Mouse (Mus musculus) ES-CJ7 (cell line): ENCODE data around the gene Dcst1.

Experiments used
- DNase-seq: peaks from one replicate; pipeline ENCODE4 v3.0.0; 2011; ENCODE audit warnings: low read depth, low spot score

Dcst1 gene

DNA sequence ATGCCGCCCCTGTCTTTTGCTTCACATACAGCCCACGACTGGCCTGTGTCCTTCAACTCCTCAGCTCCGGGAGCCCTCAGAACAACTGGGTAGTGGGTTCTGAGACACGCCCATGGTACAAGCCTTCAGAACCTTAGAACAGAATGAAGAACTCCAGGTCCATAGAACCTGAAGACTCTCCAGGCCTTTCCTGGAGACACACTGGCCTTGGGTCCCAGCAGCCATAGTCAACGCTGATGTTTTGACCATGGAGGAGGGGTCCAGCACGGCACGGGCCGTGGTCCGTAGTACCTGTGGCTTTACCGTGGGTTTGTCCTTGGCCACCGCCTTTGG is at the start of gene Dcst1:
Gene Dcst1, minus strand, starts transcription at position 101 of the 333 bp plus-strand sequence.
- no peak for DNase-seq

DNA sequence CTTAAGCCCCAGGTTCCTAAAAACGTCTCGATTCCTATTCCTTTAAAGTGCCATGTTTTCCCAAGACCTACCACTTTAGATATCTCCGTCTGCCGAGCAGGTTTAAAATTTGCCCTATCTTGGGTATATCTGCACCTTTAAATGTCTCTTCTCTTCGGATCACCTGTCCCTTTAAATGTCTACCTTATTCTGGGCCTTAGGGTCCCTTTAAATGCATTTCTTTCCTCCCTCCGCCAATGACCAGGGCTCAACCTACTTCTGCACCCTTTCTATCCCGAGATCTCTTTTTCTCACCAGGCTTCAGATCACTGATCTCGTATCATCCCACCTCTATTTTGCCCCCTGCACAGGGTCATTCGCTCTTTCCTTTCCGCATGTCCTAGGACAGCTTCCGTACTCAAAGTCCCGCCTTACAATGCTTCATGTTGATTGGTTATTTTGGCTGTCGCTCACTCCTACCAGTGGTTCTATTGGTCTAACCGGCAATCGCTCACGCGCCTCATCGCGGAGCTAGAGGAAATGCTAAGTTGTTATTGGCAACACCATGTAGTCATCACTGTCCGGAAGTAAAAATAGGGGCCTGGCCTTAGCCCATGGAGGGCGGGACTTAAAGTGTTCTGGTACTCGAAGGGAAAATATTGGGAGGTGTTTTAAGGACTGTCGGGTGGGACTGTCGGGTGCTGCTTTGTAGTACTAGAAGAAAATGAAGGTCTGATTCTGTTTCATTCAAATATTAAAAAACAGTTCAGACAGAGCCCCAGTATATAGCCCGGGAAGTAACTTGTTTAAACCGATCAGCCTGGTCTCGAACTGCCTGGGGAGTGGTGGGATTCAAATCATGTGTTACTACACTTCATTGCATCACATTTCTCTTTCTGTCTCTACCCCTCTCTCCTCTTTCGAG is 46.7 kb upstream of the Dcst1 start, which contains the start of gene Flad1:
Gene Flad1, minus strand, starts transcription at position 381 of the 904 bp plus-strand sequence.
- DNase-seq = peak; percentile 100

DNA sequence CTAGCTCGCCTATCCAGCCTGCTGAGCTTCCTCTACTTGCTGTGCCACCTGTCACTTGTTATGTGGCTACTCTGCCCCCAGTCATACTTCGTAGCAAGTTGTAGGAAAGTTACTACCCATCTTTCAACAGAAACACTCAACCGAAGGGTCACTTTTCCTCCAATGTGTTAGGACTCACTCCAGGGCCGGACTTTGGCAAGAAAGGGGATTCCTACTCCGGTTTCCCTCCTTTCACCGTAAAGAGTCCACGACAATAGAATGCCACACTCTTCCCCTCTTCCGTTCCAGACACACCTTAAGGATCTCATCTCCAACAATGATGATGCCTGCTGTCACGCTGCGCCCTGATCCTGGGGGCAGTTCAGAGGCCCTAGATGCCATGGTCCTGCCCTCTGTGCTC is 45.8 kb upstream of the Dcst1 start:
- DNase-seq = no peak

DNA sequence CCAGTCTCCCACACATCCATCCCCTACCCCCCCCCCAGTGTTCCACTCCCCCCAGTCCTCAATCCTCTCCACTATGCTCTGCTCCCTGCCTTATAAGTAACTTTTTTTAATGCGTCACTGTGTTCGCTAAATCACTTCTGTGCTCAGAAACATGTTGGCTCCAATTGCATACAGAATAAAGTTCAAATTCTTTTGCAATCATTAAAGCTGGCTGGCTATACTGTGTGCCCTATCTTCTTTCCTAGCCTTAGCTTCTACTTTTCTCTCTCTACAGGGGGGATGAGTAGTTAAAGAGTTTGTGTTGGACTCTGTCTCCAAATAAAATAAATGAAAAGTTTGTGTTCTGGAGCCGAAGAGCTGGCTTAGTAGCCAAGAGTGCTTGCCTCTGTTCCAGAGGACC is 44.6 kb upstream of the Dcst1 start:
- DNase-seq = no peak

DNA sequence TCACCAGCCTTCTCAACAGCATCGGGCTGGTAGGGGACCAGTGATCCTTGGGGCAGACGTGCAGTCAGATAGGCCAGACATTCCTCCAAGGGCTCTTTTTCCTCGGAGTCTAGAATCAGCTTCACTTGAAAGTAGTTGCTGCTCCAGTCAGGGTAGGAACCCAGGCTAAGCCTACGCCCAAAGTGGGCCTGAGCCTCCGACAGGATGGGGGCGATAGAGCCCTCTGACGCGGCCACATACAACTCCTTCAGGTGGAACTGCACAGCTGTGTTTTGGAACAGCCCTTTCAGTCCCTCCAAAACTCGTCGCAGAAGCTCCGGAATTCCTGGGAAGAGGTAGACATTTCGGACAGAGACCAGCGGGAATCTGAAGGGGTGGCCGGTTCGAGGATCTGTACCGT is 43.4 kb upstream of the Dcst1 start:
- DNase-seq = peak; percentile 65

DNA sequence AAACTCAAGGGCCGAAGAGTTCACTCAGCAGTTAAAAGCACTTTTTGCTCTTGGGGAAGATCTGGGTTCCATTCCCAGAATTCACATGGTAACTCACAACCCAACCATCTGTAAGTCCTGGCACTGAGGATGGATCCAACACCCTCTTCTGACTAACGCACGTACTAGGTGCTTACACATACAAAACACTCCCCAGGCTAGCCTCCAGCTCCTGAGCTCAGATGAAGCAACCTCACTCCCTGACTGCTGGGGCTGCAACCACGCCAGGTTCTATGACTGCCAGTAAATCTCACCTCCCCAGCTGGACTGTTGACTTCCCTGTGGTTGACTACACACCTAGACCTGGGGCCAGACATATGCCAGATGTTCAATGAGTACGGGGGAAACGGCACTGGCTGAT is 41.8 kb upstream of the Dcst1 start:
- DNase-seq = no peak

DNA sequence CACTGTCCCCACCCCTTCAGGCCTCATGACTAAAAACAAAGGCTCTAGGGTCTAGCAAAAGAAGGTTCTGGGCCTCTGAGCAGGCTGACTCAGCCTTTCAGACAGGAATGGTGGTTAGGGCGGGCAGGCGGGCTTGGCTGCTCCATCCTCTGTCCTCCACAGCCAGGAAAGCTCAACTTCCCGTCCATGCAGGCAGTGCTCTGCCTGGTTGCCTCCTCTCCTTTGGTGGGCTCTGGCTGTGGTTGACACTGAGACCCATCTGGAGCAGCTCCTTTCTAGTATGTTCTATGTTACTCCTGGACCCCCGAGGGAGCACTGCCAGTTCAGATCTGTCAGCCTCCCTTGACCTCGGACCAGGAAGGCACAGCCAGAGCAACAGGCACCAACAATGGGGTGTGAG is 37.6 kb upstream of the Dcst1 start, which contains the start of gene Lenep:
Gene Lenep, minus strand, starts transcription at position 101 of the 400 bp plus-strand sequence.
- DNase-seq = no peak

DNA sequence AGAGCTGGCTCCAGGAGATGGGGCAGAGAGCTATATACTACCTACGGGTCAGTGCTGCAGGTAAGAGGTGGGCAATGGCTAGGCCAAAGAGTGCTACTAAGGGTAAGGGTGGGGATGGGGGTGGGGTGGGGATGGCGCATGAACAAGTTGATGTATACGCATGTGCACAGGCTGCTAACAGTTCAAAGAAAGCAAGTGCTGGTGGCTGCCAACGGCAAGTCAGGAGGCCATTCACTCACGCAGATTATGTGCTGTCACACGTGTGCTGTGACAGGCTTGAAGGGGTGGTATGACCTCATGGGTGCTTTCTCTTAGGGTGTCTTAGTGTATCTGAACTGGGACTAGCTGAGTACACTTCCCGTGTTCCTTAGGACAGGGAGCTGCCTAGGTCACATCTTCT is 36.3 kb upstream of the Dcst1 start:
- DNase-seq = no peak

DNA sequence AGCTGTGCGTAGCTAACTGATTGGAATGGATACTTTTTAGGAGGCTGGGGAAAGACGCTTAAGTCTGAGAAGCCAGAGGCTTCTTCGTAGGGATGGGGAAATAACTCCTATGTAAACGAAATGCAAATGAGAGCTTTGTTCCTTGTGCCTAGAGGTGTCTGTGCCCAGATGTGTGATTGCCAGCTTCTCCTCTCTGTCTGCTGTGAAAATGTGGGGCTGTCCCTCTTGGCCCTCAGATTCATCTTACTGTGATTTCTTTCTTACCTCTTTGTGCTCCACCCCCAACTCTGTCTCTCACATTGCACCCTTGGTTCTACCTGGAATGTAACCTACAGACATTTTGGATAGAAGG is 31.6 kb upstream of the Dcst1 start:
- no peak for DNase-seq

DNA sequence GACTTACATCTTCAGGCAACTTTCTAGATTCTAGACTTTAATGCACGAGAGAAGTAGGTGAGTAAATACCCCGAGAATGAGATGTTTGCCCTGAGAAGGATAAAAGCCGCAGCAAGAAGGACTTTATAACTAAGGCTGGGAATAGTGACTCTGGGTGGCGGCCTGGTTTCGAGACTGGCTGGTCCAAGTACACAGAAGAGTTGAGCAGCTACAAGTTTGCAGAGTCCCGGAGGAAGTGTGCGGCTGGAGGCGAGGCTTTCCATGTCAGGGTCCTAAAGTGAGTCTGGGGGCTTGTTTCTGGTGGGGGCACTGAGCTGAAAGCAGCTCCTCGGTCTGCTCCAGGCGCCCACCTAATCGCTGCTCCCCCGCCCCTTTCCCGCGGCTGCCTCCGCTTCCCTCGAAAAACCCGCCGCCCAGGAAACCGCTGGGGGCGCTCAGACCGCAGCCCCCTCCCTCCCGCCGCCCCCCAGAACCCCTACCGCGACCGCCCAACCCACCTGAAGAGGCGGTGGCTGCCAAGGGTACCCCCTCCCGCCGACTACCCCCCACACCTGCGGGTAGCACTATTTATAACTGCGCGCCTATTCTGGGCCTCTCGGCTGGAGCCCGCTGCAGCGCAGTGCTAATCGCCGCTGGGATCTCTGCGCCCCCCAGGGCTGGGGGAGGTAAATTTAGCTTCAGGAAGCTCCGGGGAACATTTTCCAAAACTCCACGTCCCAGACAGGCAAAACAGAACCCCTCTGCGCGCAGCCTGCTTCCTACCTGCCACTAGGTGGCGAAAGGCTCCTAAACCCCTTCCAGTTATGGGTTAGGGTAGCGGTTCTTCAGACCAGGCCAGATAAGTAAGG is 31.0 kb upstream of the Dcst1 start:
- DNase-seq = peak; percentile 90

DNA sequence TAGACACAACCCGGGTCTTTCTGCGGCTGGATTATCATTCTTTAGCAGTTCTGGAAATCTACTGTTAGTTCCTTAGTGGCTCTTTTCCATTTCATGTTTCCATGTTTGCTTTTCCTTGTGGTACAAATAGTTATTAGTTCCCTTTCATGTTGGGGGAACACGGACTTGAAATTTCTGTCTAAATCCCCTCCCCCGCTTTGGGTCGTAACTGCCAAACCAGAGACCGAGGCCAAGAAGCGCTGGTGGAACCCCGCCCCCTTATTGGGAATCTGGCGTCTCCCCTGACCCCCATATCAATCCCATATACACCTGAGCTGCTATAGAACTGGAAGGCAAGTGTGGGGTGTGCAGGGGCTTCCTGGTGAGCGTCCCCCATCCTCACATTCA is 30.4 kb upstream of the Dcst1 start:
- DNase-seq = no peak

DNA sequence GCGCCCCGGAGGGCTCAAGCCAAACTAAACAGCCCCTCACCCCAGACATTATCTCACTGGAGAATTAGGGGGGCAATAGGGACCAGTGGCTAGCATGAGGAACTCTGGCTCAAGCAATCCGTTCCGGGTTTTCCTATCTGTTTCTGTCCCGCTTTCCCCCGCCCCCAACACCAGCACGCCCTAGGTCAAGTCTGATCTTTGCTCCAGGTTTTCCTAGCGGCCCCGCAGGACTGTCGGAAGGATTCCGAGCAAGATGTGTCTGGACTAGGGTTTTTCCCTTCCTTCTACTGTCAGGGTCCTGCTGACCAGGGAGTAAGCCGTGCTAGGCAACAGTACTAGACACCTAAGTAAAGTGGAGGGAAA is 29.8 kb upstream of the Dcst1 start:
- peak; percentile 93 for DNase-seq

DNA sequence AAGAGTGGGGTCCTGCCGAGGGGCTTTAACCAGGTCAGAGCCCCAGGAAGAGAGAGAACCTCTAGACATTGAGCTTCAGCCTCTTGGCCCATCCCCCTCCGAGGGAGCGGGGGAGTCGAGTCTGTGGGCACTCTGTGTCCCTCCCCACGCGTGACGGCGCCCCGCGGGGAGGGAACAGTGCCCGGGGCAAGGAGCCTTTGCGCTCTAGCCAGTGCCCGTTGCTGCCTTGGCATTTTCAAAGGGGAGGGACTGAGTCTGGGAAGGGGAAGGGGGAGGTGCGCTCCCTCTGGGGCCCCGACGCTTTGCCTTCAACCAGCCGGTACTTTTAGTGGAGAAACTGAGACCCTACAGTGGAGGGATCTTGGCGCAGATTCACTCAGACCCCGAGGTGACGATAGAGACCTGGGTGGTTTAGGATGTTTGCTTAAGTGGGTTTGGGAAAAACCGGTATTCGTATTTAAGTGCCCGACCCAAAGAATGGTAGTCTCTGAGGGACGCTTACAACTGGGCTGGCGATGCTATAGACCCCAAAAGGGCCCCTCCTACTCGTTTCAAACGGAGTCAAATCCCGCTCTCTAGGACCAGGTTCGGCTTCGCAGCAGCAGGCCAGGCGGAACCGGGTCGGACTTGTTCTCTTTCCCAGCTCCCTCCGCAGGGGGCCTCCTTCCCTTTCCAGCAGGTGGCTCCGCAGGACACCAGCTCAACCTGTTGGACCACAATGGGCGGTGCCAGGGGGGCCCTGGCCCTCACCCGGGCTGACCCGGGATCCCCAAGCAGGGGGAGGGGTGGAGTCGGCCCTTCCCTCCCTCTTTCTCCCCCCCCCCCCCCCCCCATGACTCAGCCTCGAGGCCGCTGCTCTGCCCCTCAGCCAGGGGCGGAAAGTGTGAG is 29.2 kb upstream of the Dcst1 start, which contains the start of gene Zbtb7b:
Gene Zbtb7b, minus strand, starts transcription at position 771 of the 888 bp plus-strand sequence.
- DNase-seq = peak; percentile 78

DNA sequence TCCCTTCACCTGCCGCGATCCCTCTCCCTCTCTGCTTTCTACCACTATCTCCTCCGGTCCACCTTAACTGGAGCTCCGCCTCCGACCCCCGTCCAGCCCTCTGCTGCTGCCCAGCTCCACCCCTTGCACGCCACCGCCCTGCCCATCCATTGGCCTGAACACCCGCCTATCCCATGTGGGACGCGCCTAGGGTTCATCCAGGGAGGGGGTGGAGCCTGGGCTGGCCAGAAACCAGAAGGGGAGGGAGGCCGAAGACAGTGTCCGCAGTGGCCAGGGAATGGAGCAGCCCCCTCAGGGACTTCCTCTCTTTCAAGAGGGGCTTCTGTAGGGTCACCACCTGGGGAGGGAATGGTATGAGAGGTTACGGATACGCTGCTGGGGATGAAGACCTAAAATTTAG is 28.6 kb upstream of the Dcst1 start:
- peak; percentile 97 for DNase-seq

DNA sequence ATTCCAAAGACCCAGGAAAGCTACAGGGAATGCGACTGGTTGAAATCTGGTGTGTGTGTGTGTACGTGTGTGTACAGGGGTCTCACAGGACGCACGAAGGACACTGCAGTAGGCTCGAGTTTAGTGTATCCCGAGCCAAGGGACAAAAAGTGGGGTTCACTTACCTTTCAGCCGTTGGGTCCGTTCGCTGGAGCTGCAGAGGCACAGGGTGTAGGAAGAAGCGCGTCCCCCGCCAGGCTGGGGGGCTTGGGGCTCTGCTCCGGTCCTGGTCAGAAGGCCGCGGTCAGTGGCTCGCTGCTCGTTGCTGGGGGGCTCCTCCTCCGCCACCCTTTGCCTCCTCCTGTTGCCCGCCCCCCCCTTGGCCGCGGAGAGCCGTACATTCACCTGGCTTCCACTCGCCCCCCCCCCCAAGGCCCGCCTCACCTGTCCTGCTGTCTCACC is 27.8 kb upstream of the Dcst1 start:
- no peak for DNase-seq

DNA sequence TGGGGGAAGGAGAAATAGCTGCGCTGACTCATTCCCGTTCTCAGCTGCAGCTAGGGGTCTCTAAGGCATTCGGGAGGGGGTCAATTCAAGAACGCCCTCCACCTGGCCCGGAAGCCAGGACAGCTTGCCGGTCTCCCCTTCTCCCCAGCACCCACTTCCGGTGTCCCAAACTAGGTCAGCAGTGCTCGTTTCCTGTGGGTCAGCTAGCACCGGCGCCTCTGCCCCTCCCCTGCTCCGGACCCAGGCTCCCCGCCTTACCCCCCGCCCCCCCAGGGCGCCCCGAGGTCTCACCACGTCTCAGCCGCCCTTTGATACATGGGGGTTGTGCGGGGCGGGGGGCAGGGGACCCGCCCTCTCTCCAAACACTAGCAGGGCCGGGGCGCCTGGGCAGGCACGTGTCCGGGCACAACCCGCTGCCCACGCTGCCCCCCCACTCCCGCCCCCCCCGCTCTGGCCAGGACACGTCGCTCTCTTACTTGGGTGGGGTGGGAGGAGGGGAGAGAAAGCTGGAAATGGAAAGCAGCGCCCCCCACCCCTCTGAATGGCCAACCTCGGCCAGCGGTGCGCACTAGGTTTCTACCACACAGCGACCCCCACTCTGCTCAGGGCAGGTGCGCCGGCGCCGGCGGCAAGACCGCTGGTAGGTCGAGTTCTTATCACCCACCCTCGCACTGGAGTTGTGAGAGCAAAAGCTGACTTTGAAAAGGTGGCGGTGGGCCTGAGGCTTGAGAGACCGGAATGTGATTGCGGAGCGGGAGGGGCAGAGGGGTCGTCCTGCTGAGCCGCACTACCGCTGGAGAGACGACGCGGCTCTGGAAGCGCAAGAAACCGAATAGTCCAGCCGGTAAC is 26.8 kb upstream of the Dcst1 start:
- peak; percentile 67 for DNase-seq

DNA sequence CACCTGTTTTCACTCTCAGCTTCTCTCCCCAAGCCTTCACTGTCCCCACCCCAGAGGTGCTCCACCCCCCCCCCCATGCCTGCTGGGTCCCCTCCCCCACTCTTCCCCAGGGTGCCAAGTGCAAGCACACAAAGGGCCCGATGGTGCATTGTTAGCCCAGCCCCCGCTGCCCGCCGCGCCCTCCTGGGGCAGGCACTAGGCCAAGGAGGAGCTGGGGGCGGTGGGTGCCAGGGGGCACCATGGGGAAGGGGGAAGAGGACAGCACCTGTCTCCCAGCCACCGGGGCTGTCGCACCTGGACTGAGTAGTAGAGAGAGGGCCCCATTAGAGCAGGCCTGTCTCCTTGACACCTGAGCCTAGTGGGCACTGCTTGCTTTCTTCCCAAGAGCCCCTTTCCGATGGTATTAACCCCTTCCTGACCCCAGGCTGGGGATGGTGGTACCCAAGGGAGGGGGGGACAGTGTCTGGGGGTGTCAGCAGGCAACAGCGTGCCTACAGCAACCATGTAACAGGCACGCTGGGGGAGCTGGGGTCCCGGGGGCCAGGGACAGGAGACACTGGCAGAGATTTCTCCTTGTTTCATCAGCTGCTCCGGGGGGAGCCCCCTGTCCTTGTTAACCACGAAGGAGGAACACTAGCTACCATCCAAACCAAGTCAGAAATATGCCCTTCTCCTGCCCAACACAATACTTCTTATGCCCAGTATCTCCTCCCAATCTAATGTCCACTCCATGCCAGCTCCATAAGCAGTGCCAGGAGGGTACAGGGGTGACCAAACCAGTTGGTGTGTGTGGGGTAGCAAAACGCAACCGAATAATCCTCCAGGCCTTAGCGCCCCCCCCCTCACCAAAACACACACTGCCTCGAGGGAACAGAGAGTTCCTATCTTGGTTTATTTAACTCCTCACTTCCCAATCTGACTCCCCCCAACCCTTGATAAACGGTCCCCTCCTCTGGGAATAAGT is 25.9 kb upstream of the Dcst1 start:
- no peak for DNase-seq

DNA sequence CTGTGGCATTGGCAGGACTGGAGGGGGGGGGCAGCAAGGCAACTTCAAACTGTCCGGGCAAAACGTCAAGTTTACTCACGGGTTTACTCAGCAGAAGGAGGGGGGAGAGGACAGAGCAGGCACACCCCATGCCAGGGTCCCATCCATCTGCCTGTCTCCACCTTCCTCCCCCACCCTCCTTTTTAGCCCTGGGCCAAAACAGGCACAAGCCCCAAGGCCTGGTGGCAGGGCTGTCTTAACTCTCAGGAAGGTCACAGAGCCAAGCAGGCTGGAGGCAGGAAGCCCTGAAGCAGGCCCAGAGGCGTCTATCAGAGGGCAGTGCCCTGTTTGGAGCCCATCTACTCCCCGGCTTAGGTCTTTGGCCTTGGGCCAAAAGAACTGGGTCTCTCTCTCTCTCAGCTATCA is 25.1 kb upstream of the Dcst1 start:
- DNase-seq = no peak

DNA sequence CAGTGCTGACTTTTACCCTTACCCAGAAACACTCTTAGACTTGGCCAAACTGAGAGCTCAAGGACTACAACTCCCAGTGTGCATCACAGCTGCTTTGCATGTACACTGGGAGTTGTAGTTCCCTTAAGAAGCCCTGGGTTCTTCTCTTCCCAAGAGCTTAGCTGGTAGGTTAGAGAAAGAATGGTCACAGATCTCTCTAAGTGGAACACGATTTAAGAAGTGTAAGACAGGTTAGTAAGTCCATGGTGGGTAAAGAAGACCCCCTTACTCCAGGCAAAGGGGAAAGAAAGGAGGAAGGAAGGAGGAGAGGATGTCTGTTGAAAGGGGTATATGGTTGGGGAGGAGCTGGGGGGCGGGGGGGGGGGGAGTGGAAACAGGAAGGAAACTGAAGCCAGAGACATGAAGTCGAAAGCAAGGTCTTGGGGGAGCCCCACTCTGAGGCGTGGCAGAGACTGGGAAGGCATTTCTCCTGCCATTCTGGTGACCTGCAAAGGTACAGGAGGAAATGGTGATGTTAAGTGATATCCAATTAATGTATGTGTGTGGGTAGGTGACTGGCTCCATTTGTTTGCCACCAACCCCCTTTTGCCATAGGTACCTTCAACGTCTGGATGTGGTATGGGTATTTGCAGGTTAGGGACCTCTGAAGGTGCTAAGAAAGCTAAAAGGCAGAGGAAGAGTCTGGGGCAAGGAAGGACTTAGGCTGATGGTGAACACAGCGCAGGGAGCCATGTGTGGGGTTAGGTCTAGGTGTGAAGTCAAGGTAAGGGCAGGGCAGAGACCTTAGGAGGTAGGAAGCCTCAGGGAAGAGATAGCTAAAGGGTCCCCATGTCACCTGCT is 24.1 kb upstream of the Dcst1 start:
- peak; percentile 79 for DNase-seq
